Mouse (Mus musculus) ES-Bruce4 (cell line): ENCODE data around the gene Ubc. TPM values are rescaled to one million over a fixed set of nuclear protein-coding genes. Genes with fewer than 3 reads are reported as not detected.

ENCODE experiments used
- H3K27ac ChIP-seq: 2 replicates; pipeline ENCODE4 v1.5.1; 2012; ENCODE audit warnings: low read length, inconsistent platforms; ENCODE audit not compliant: insufficient read depth
- H3K27me3 ChIP-seq: 2 replicates; pipeline ENCODE4 v1.6.1; 2012; ENCODE audit warnings: mild to moderate bottlenecking, low read length, inconsistent platforms; ENCODE audit not compliant: control insufficient read depth, poor library complexity, insufficient read depth, severe bottlenecking
- H3K36me3 ChIP-seq: 2 replicates; pipeline ENCODE4 v1.6.1; 2012; ENCODE audit warnings: inconsistent platforms, mild to moderate bottlenecking, low read length, moderate library complexity; ENCODE audit not compliant: control insufficient read depth, poor library complexity, insufficient read depth, severe bottlenecking
- H3K4me1 ChIP-seq: one replicate; pipeline ENCODE4 v1.8.1; 2011; ENCODE audit warnings: low read length; ENCODE audit not compliant: control insufficient read depth, insufficient read depth
- H3K4me3 ChIP-seq: 2 replicates; pipeline ENCODE4 v1.5.1; 2011; ENCODE audit warnings: low read depth, mild to moderate bottlenecking, low read length
- H3K9ac ChIP-seq: 2 replicates; pipeline ENCODE4 v1.6.1; 2012; ENCODE audit warnings: low read depth, mild to moderate bottlenecking, inconsistent platforms; ENCODE audit not compliant: poor library complexity, severe bottlenecking
- H3K9me3 ChIP-seq: replicated peaks from 2 replicates; pipeline ENCODE4 v1.6.1; 2012; ENCODE audit warnings: mild to moderate bottlenecking, low read length, inconsistent platforms; ENCODE audit not compliant: control insufficient read depth, poor library complexity, insufficient read depth, severe bottlenecking
- CTCF ChIP-seq: IDR thresholded peaks from one replicate; pipeline ENCODE4 v1.8.1; 2011; ENCODE audit warnings: low read depth, low read length
- EP300 ChIP-seq: IDR thresholded peaks from 2 replicates; pipeline ENCODE4 v1.6.1; 2011; ENCODE audit warnings: low read depth, low read length; ENCODE audit not compliant: insufficient read depth
- POLR2A ChIP-seq: IDR thresholded peaks from one replicate; pipeline ENCODE4 v1.8.1; 2011; ENCODE audit warnings: low read length; ENCODE audit not compliant: insufficient read depth
- polyA plus RNA-seq: library from polyadenylated mRNA; stranded (reverse); fragments of >200 nt; gene quantifications from 2 replicates; pipeline ENCODE4 v1.2.4, GENCODE M21; 2011; ENCODE audit warnings: low read depth; ENCODE audit not compliant: missing spikeins, insufficient read depth, insufficient read length

Gene Ubc
- polyA plus RNA-seq, 1 experiment, result 334 TPM

GRCm38 (mm10) chr5:125405546-125406248, 15.7 kb upstream of the Ubc start:
- peak overlapping the region; percentile 59 for H3K9ac ChIP-seq
- no peak for TF ChIP-seq EP300
- no peak for TF ChIP-seq POLR2A
- no peak for TF ChIP-seq CTCF
- no peaks in the 10 kb centered on the region for H3K4me1 ChIP-seq
- H3K27me3 ChIP-seq, result no peaks in the 10 kb centered on the region
- peak overlapping the region; percentile 78 for H3K27ac ChIP-seq
- H3K4me3 ChIP-seq, result peak overlapping the region; percentile 70
- H3K36me3 ChIP-seq, result no peaks in the 10 kb centered on the region
- no peaks in the 10 kb centered on the region for H3K9me3 ChIP-seq

GRCm38 (mm10) chr5:125404903-125405545, 15.0 kb upstream of the Ubc start:
- Histone ChIP-seq H3K27me3 (no peaks in the 10 kb centered on the region), H3K9ac (peak overlapping the region; percentile 59), H3K27ac (peak overlapping the region; percentile 78), H3K9me3 (no peaks in the 10 kb centered on the region), H3K4me1 (no peaks in the 10 kb centered on the region), H3K4me3 (peak overlapping the region; percentile 56), H3K36me3 (no peaks in the 10 kb centered on the region)
- TF ChIP-seq POLR2A (no peak), EP300 (no peak), CTCF (no peak)

- TF ChIP-seq EP300 (no peak), POLR2A (no peak), CTCF (no peak)
- no peaks in the 10 kb centered on the region for H3K27me3 ChIP-seq
- no peaks in the 10 kb centered on the region for H3K4me1 ChIP-seq
- no peaks in the 10 kb centered on the region for H3K9me3 ChIP-seq
- peak overlapping the region; percentile 59 for H3K9ac ChIP-seq
- H3K27ac ChIP-seq, result peak overlapping the region; percentile 78; the same call in 1 of the 2 replicates
- H3K36me3 ChIP-seq, result no peaks in the 10 kb centered on the region
- H3K4me3 ChIP-seq, result peak overlapping the region; percentile 56
Observed at GRCm38 (mm10) chr5:125404536-125404902, 14.5 kb upstream of the Ubc start.

- peak; percentile 62; the same call in 1 of the 2 replicates for TF ChIP-seq EP300
- no peak for TF ChIP-seq CTCF
- Histone ChIP-seq H3K27ac (no peak overlapping the region), H3K9ac (peak overlapping the region; percentile 59), H3K4me3 (peak overlapping the region; percentile 73), H3K36me3 (no peaks in the 10 kb centered on the region), H3K9me3 (no peaks in the 10 kb centered on the region), H3K27me3 (no peaks in the 10 kb centered on the region), H3K4me1 (no peaks in the 10 kb centered on the region)
Observed at GRCm38 (mm10) chr5:125403481-125404465, 13.8 kb upstream of the Ubc start.

DNA sequence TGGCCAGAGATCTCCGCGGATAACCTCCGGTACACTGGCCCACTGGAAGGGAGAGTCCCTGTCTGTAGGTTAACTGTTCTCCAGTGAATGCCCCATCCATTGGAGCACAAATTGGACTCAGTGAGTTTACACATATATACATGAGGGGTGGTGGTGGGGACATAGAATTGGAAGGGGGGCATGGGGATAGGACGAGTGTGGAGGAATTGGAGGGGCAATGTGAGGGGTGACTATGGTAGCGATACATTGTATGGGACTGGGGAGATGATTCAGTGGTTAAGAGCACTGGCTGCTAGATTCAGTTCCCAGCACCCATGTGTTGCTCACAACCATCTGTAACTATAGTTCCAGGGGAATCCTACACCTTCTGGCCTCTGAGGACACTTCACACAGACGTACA, 13.0 kb upstream of the Ubc start:
- Histone ChIP-seq H3K9ac (peak overlapping the region; percentile 56), H3K4me1 (no peaks in the 10 kb centered on the region), H3K36me3 (no peaks in the 10 kb centered on the region), H3K27me3 (no peaks in the 10 kb centered on the region), H3K4me3 (peak overlapping the region; percentile 47), H3K9me3 (no peaks in the 10 kb centered on the region), H3K27ac (peak overlapping the region; percentile 66)
- TF ChIP-seq POLR2A (no peak), EP300 (no peak), CTCF (no peak)
